Mouse (Mus musculus) kidney, embryonic 16.5 days (tissue): Measurements from ENCODE around the gene Med20. TPM values are rescaled to one million over a fixed set of nuclear protein-coding genes. Genes with fewer than 3 reads are reported as not detected.
"Not testable (repeated sequence)": the region's sequence is repeated elsewhere in the genome, so short reads cannot be mapped to it uniquely, and the experiment has no call there.

ENCODE experiments used
- ATAC-seq: fragments of 200-750 bp; cut with Nextera tagmentation; 2 replicates; pipeline ENCODE4 v1.8.0; 2017; ENCODE audit warnings: moderate TSS enrichment; ENCODE audit not compliant: low FRiP score, low TSS enrichment
- H3K27ac ChIP-seq: fragments of 300-500 bp; sonication (generic); 2 replicates; pipeline ENCODE4 v1.5.1; 2014; ENCODE audit warnings: low read length
- H3K27me3 ChIP-seq: fragments of 300-500 bp; sonication (generic); 2 replicates; pipeline ENCODE4 v1.6.1; 2014; ENCODE audit warnings: low read length, control low read depth, mixed read lengths; ENCODE audit not compliant: insufficient read depth
- H3K36me3 ChIP-seq: fragments of 300-500 bp; sonication (generic); 2 replicates; pipeline ENCODE4 v1.6.1; 2014; ENCODE audit warnings: low read length, control low read depth, mixed read lengths; ENCODE audit not compliant: insufficient read depth
- H3K4me1 ChIP-seq: fragments of 300-500 bp; sonication (generic); 2 replicates; pipeline ENCODE4 v1.6.1; 2014; ENCODE audit warnings: low read length, control low read depth, mixed read lengths; ENCODE audit not compliant: insufficient read depth
- H3K4me2 ChIP-seq: fragments of 300-500 bp; sonication (generic); replicated peaks from 2 replicates; pipeline ENCODE4 v1.6.1; 2014; ENCODE audit warnings: low read depth, low read length
- H3K4me3 ChIP-seq: fragments of 300-500 bp; sonication (generic); 2 replicates; pipeline ENCODE4 v1.5.1; 2014; ENCODE audit warnings: mild to moderate bottlenecking, low read length
- H3K9ac ChIP-seq: fragments of 300-500 bp; sonication (generic); replicated peaks from 2 replicates; pipeline ENCODE4 v1.6.1; 2014; ENCODE audit warnings: low read length
- H3K9me3 ChIP-seq: fragments of 300-500 bp; sonication (generic); 2 replicates; pipeline ENCODE4 v1.6.1; 2016; ENCODE audit warnings: low read length, control low read depth
- WGBS: fragments of 180-500 bp; shearing (Covaris S2); extraction: QIAGEN DNeasy Blood & Tissue Kit; methylation state at CpG from one replicate; pipeline ENCODE4 v1.1.7; 2014; 5-methylcytosine and 5-hydroxymethylcytosine counted together
- polyA plus RNA-seq: library from polyadenylated mRNA; unstranded; fragments of >200 nt; fragmentation: Nextera tagmentation; extraction: Ambion mirVana; gene quantifications from 2 replicates; pipeline ENCODE4 v1.2.1, GENCODE M21; 2015

Gene Med20
- polyA plus RNA-seq, 1 experiment from 2014 or later = 53.9 TPM

DNA sequence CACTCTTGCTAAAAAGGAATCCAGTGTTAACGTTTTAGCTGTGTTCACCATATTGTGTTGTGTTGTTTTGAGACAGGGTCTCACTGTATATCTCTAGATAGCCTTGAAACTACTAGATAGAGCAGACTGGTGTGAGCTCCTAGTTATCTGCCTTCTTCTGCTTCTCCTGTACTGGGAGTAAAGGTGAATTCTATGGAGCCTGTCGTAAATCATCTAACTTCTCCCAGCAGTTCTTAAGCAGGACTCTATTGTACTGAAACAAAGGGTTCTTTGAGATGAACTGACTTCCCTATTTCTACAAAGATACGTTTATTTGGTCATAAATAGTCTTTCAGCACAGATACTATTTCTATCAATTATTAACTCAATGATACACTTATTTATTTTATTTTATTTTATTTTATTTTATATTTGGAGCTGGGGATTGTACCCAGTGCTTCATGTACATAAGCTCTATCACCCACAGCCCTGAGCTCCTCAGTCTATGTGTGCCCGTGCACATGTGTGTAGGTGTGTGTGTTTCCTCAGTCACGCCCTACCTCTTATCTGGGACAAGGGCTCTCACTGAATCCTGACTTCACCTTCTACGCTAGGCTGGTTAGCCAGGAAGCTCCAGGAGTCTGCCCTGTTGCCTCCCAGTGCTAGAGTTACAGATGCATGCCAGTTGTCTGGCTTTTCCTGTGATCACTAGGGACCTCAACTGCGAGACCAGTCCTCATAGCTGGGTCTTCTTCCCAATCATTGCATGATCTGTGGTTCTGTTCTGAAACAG, 22.8 kb downstream of the Med20 start:
- WGBS = 62% methylated on average over 7 of the region's 7 CpGs
- no peak overlapping the region for H3K4me3 ChIP-seq
- ATAC-seq = no peak
- no peak overlapping the region for H3K9ac ChIP-seq
- no peaks in the 10 kb centered on the region for H3K36me3 ChIP-seq
- peaks cover 18% of the 10 kb centered on the region for H3K4me1 ChIP-seq
- no peaks in the 10 kb centered on the region for H3K9me3 ChIP-seq
- H3K27me3 ChIP-seq = no peaks in the 10 kb centered on the region
- H3K4me2 ChIP-seq = no peak overlapping the region
- H3K27ac ChIP-seq = no peak overlapping the region

DNA sequence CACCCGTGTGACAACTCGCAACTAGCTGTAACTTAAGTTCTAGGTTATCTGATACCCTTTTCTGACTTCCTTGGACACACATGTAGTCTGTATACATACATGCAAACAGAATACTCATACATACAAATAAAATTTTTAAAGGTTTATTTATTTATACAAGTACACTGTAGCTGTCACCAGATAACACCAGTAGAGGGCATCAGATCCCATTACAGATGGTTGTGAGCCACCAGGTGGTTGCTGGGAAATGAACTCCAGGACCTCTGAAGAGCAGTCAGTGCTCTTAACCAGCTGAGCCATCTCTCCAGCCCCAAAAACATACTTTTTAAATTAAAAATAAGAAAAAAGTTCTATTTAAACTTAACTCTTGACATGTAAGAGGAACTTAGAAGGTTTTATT, 31.6 kb downstream of the Med20 start:
- Histone ChIP-seq H3K4me3 (no peak overlapping the region), H3K27ac (no peak overlapping the region), H3K4me1 (no peaks in the 10 kb centered on the region), H3K27me3 (no peaks in the 10 kb centered on the region), H3K4me2 (no peak overlapping the region), H3K9ac (no peak overlapping the region), H3K9me3 (no peaks in the 10 kb centered on the region), H3K36me3 (no peaks in the 10 kb centered on the region)
- no peak for ATAC-seq
- WGBS = 75% methylated on average over 2 of the region's 2 CpGs

DNA sequence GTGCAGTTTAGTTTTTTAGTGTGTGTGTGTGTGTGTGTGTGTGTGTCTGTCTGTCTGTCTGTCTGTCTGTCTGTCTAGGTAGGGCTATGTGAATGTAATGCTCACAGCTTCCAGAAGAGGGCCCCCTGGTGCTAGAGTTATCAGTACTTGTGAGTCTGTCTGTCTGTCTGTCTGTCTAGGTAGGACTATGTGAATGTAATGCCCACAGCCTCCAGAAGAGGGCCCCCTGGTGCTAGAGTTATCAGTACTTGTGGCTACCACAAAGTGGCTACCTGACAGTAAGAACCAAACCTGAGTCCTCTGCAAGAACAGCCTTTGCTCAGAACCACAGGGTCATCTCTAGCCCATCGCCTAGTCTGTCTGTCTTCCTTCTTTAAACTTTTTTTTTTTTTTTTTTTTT, 35.3 kb downstream of the Med20 start:
- Histone ChIP-seq H3K4me1 (no peaks in the 10 kb centered on the region), H3K9ac (no peak overlapping the region), H3K27ac (no peak overlapping the region), H3K4me3 (no peak overlapping the region), H3K27me3 (no peaks in the 10 kb centered on the region), H3K36me3 (no peaks in the 10 kb centered on the region), H3K9me3 (no peaks in the 10 kb centered on the region), H3K4me2 (no peak overlapping the region)
- 88% methylated on average over 1 of the region's 1 CpGs for WGBS
- ATAC-seq = no peak

DNA sequence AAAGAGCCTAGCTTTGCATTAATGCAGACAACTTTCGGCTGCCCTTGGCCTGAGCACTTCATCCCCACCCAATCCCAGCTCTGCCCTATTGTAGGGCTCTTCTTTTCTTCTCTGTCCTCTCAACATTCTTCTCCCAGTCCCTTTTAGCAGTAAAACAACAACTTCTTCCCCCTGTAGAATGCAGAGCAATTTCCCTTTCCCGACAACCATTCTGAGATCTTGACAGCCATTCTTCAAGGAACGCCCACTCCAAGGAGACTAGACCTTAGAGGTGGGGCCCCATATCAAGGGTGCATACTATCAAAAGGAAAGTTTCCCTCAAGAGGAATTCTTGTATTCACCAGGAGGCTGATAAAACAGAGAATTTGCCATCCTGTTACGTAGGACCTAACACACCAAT, 37.6 kb downstream of the Med20 start:
- WGBS = 68% methylated on average over 4 of the region's 4 CpGs

DNA sequence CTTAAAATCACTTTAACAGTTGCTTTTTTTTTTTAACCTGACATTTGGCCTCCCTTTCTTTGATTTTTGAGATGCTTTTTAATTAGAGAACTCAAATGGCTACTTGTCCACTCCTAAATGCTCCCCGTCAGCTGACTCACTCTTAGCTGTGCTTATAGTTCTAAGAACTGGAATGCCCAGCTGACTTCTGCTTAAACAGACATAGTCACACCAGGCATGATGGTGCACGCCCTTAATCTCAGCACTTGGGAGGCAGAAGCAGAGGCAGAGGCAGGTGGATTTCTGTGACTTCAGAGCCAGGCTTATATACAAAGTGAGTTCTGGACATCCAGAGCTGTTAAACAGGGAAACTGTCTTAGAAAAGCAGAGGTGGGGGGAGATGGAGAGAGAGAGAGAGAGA, 40.6 kb downstream of the Med20 start:
- no peaks in the 10 kb centered on the region for H3K9me3 ChIP-seq
- no peak for ATAC-seq
- H3K4me3 ChIP-seq = no peak overlapping the region
- no peak overlapping the region for H3K4me2 ChIP-seq
- H3K27ac ChIP-seq = no peak overlapping the region
- H3K4me1 ChIP-seq = no peaks in the 10 kb centered on the region
- no peaks in the 10 kb centered on the region for H3K36me3 ChIP-seq
- H3K9ac ChIP-seq = no peak overlapping the region
- WGBS = 83% methylated on average over 2 of the region's 2 CpGs
- no peaks in the 10 kb centered on the region for H3K27me3 ChIP-seq

More for the DNA sequence above, 37.6 kb downstream of the Med20 start:
- no peaks in the 10 kb centered on the region for H3K9me3 ChIP-seq
- no peaks in the 10 kb centered on the region for H3K27me3 ChIP-seq
- no peak overlapping the region for H3K4me3 ChIP-seq
- no peak overlapping the region for H3K4me2 ChIP-seq
- no peaks in the 10 kb centered on the region for H3K4me1 ChIP-seq
- no peaks in the 10 kb centered on the region for H3K36me3 ChIP-seq
- no peak for ATAC-seq
- no peak overlapping the region for H3K9ac ChIP-seq
- no peak overlapping the region for H3K27ac ChIP-seq

DNA sequence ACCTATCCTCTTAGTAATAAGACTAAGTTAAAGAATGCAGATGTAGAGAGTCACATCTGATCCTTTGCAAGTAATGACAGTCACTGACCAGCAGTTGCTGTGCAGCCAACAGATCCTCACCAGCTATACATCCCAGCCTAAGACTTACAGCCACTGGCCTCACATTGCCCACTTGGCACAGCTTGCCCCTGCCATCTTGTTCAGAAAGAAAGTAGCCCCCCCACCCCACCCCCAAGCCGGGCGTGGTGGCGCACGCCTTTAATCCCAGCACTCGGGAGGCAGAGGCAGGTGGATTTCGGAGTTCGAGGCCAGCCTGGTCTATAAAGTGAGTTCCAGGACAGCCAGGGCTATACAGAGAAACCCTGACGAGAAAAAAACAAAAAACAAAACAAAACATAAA, 43.0 kb downstream of the Med20 start:
- not testable (repeated sequence) for H3K9me3 ChIP-seq, H3K27ac ChIP-seq, H3K9ac ChIP-seq, H3K36me3 ChIP-seq, H3K4me3 ChIP-seq, ATAC-seq, H3K4me1 ChIP-seq, H3K4me2 ChIP-seq, H3K27me3 ChIP-seq
- whole genome bisulfite sequencing = 95% methylated on average over 8 of the region's 8 CpGs

DNA sequence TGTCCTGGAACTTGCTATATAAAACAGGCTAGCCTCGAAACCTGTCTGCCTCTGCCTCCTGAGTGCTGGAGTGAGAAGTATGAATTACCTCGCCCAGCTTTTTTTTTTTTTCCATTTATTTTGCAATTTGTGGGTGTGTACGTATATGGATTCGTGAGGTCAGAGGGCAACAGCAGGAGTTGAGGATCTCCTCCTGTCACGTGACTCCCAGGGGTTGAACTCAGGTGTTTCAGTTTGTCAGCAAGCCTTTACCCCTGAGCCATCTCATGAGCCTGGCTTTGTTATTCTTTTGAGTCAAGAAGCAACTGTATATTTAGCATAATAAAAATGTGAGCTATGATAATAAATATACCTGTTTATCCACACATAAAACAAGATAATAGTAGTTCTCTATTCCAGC, 44.3 kb downstream of the Med20 start:
- H3K9ac ChIP-seq = no peak overlapping the region
- 78% methylated on average over 5 of the region's 5 CpGs for WGBS
- no peaks in the 10 kb centered on the region for H3K4me1 ChIP-seq

DNA sequence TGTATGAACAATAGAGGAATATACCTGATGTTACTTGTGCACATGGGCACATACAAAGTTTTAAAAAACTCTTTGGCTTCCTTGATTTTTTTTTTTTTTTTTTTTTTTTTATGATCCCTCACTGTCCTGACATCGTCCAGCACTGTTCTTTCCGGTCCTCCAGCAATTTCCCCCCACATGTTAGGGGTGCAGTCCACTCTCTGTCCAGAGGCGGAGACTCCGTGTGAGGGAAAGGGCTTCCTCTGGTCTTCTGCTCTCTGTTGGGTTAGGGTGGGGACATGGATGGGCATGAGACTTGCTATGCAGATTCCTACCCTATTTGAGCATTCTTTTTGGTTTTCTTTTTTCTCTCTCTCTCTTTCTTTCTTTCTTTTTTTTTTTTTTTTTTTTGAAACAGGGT, 46.5 kb downstream of the Med20 start:
- Histone ChIP-seq H3K4me2 (no peak overlapping the region), H3K9me3 (no peaks in the 10 kb centered on the region), H3K9ac (no peak overlapping the region), H3K4me3 (no peak overlapping the region), H3K27me3 (no peaks in the 10 kb centered on the region), H3K4me1 (no peaks in the 10 kb centered on the region), H3K36me3 (no peaks in the 10 kb centered on the region), H3K27ac (no peak overlapping the region)
- no peak for ATAC-seq
- WGBS = 79% methylated on average over 4 of the region's 4 CpGs

More for the DNA sequence above, 44.3 kb downstream of the Med20 start:
- no peak overlapping the region for H3K4me2 ChIP-seq
- H3K36me3 ChIP-seq = no peaks in the 10 kb centered on the region
- H3K27ac ChIP-seq = no peak overlapping the region
- no peaks in the 10 kb centered on the region for H3K9me3 ChIP-seq
- no peak overlapping the region for H3K4me3 ChIP-seq
- no peaks in the 10 kb centered on the region for H3K27me3 ChIP-seq
- no peak for ATAC-seq

DNA sequence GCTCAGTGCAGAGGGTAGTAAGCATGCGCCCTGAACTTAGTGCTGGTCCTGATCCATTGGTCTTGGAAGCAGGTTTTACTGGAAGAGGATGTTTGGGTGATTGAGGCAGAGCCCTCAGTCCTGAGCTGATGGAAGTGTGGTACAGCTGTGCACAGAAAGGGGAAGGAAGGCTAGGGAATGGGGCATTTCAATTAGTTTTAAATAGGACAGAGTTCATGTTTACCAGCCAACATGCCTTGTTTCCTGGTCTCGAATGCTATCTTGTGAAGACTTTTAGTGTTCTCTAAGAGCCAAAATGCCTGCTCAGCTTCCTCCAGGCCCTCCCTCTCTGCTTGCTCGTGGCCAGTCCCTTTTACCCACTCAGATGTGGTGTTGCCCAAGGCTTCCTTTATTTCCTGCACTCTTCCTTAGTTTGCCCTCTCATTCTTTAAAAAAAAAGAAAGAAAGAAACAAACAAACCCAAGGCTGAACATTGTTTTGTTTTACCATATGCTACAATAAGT, 47.4 kb downstream of the Med20 start:
- WGBS = 88% methylated on average over 3 of the region's 3 CpGs
- no peak overlapping the region for H3K4me2 ChIP-seq
- no peak overlapping the region for H3K4me3 ChIP-seq
- H3K9ac ChIP-seq = no peak overlapping the region
- ATAC-seq = no peak
- H3K36me3 ChIP-seq = no peaks in the 10 kb centered on the region
- H3K9me3 ChIP-seq = no peaks in the 10 kb centered on the region
- no peaks in the 10 kb centered on the region for H3K27me3 ChIP-seq
- H3K4me1 ChIP-seq = no peaks in the 10 kb centered on the region
- H3K27ac ChIP-seq = no peak overlapping the region

DNA sequence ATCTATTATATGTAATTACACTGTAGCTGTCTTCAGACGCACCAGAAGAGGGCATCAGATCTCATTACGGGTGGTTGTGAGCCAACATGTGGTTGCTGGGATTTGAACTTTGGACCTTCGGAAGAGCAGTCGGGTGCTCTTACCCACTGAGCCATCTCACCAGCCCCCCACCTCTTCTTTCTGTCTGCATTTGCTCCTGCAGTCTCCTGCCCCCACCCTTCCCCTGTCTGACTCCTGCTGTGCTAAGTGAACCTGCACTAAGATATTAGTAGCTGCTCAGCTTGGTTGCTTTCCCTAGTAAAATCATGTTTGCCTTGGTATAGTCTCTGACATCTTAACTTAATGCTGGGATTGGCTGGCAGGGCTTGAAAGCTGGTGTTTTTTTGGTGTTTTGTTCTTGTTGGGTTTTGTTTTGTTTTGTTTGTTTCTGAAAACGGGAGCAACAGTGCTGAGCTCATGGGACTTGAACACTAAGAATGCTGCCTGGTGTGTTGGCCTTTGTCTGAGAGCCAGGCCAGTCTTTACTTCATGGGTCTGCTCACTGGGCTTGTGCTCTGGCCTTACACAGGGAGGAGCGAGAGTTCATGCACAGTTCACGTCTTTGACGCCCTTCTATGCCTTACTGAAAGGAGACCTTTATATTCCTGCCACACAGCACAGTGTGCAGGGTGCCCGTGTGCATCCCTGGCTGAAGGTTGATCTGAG, 51.8 kb downstream of the Med20 start:
- no peak overlapping the region for H3K27ac ChIP-seq
- no peaks in the 10 kb centered on the region for H3K4me1 ChIP-seq
- H3K4me2 ChIP-seq = no peak overlapping the region
- 75% methylated on average over 9 of the region's 9 CpGs for WGBS
- H3K27me3 ChIP-seq = no peaks in the 10 kb centered on the region
- no peaks in the 10 kb centered on the region for H3K9me3 ChIP-seq
- H3K9ac ChIP-seq = no peak overlapping the region
- no peak for ATAC-seq
- H3K36me3 ChIP-seq = no peaks in the 10 kb centered on the region
- H3K4me3 ChIP-seq = no peak overlapping the region
